Mouse (Mus musculus) spleen, adult 2 months (tissue): ENCODE measurements around the gene Amdhd2.

Experiments
- CTCF ChIP-seq: fragments of 200-500 bp; IDR thresholded peaks from 2 replicates; pipeline ENCODE4 v1.5.1; 2011; ENCODE audit warnings: mild to moderate bottlenecking, inconsistent platforms; ENCODE audit not compliant: insufficient read depth, insufficient read length, insufficient replicate concordance; ENCODE audit errors: extremely low read depth
- POLR2A ChIP-seq: fragments of 200-500 bp; IDR thresholded peaks from 2 replicates; pipeline ENCODE4 v1.6.1; 2011; ENCODE audit warnings: low read depth, low read length, inconsistent platforms

DNA sequence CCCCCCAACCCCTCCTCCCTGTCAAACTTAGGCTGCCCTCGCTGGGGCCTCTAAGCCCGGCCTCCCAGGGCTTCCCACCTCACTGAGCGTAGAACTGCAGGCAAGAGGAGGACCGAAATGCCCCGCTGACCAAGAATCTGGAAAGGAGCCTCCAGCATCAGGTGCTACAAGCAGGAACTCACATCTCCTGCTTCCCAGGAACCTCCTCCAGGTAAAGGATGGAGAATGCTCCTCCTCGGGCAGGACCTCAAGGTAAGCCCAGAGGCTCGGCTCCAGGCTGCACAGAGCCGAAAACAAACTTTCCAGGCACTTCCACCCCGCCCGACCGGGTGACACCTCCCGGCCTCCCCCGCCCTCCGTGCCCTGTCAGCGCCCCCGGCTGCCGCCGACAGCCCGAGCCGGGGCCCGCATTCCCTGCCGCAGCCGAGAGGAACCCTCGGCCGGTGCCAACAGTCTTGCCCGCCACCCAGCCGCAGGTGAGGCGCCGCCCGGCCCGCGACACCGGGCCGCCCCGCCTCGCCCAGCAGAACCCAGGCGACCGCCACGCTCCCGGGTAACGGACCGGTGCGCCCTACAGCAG is 22.6 kb downstream of the Amdhd2 start:
- no peak for TF ChIP-seq POLR2A
- TF ChIP-seq CTCF = no peak
